Mouse (Mus musculus) telencephalon, adult 2 months (tissue): ENCODE results near the gene Zbtb32.

Source experiments
- DNase-seq: peaks from one replicate; pipeline ENCODE4 v3.0.0-alpha.2; 2011; ENCODE audit warnings: low read depth, low spot score

The Zbtb32 gene

DNA sequence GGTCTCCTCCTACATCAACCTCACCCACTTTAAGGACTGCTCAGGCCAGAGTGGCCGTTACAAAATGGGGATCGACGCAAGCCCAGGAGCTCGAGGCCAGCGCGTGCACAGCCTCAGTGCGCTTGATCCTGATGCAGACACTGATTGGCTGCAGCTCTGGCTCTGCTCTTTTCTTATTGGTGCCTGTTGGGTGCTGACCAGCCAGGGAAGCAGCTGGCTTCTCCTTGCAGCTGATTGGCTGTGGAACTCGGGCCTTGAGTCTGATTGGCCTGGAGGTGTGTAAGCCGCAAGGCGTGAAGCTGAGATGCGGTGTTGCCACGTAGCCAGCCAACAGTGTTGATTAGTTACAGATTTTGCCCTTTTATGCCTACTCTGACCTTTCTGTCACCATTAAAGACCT is at the start of gene Zbtb32:
Gene Zbtb32, minus strand, starts transcription at position 124 of the 400 bp plus-strand sequence.
- no peak for DNase-seq

DNA sequence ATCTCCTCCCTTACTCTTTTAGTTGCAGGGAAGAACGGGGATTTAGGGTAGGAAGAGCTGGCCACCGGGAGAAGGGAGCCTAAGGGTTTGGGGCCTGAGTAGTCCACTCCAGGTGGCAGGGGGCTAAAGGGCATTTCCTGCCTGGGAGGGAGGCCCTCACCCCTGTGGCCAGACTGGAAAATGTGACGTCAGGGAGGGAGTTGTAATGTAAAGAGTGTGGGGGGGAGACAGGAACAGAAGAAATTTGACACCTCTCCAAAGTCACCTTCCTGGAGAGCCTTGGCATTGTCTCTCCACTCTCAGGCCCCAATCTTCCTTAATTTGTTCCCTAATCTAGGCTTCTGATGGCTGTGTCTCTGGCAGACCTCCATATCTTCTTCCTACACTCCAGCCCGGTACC is 40.4 kb upstream of the Zbtb32 start:
- DNase-seq = no peak

DNA sequence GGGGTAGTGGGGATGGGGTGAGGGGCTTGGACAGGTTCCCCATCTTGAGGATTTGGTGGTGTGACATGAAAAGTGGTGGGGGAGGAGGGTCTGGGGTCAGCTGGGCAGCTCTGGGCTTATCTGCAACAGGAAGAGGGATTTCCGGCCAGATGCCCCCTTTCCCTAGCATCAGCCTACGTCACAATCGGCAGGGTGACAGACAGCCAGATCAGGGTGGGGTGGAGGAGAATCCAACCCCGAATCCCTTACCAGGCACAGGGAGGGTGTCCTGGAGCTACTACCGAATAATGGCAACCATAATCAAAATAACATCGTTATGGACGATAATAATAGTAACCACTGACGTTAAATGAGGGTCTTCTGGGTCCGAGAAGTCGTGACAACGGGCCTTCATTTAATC is 37.7 kb upstream of the Zbtb32 start:
- no peak for DNase-seq

DNA sequence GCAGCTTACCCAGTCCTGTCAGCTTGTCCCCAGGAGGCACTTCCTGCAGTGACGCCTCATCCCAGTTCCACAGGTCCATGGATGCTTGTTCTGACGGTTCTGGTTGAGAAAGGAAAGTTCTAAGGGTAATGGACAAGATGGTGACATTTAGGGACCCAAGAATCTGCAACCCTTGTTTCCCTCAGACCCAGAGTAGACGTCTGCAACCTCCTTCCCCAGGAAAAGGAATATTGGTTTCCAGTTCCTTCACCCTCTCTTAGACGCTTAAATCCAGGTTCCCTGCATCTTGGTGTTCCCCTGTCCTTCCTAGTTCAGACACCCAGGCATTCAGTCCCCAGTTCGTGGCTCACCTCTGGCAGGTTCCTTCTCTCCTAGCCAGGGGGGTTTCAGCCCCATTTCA is 37.0 kb upstream of the Zbtb32 start, which contains the start of gene Etv2:
Gene Etv2, minus strand, starts transcription at position 101 of the 400 bp plus-strand sequence.
- DNase-seq = no peak

DNA sequence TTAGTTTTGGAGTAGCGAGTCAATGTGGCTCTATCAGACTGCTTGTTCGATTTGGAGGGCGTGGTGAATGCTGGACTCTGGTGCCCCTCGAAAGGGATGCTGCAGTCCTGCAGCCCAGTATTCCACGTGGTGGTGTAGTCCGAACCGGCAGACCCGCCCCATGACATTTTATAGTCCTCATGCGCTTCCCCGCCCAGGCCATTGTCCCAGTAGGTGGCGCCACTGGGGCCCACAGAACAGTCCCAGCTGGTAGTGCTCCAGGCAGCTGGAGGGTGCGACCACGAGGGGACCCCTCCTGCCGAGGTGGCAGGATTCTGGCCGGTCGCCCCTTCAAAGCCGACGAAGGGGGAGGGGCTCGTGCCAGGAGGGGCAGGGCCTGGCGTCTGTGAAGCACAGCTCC is 35.9 kb upstream of the Zbtb32 start:
- no peak for DNase-seq

DNA sequence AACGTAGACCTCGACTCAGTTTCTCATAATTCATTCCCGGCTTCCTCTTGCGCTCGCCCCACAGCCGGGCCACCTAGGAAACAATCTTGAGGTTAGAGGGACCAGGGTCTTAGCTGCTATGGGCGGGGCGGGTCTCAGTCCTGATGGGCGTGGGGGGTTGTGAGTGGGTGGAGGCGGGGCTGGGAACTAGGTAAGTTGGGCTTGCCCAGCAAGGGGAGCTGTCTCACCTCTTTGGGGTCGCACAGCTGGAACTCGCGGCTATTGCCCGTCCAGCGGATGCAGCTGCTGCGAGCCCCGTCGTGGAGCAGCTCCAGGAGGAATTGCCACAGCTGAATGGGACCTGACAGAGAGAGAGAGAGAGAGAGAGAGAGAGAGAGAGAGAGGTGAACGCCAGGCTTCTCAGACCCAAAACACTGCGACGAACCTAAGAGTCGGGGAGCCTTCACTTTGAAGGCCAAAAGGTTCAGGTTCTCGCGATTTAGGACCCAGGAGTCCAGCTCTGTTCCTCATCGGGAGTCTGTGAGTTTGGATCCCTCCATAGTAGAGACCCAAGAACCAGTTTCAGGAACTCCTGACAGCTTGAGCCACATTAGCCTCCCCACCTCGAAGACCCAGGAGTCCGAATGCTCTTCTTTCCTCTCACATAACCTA is 35.2 kb upstream of the Zbtb32 start:
- no peak for DNase-seq

DNA sequence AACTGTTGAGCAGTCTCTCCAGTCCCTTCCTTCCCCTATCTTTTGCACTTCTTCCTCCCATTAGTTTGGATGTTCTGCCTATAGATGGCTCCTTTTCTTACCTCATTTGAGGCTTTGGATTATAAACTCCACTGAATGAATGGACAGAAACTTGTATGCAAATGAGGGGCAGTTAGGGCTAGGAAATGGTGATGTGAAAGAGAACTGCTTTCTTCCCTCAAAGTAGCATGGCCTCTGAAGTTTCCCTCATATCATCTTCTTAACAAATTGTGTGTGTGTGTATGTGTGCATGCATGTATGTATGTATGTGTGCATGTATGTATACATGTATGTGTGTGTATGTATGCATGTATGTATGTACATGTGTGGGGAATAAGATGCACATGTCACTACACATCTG is 30.3 kb upstream of the Zbtb32 start:
- no peak for DNase-seq

DNA sequence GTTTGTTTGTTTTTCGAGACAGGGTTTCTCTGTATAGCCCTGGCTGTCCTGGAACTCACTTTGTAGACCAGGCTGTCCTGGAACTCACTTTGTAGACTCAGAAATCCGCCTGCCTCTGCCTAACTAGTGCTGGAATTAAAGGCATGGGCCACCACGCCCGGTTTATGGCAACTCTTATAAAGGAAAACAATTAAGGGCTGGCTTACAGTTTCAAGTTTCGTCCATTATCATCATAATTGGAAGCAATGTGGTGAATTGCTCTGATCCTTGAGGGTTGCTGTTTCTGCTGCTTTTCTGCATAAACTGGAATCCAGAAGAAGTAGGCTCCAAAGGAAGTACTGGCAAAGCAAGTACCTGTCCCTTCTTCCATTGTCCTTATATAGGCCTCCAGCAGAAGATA is 27.9 kb upstream of the Zbtb32 start:
- no peak for DNase-seq

DNA sequence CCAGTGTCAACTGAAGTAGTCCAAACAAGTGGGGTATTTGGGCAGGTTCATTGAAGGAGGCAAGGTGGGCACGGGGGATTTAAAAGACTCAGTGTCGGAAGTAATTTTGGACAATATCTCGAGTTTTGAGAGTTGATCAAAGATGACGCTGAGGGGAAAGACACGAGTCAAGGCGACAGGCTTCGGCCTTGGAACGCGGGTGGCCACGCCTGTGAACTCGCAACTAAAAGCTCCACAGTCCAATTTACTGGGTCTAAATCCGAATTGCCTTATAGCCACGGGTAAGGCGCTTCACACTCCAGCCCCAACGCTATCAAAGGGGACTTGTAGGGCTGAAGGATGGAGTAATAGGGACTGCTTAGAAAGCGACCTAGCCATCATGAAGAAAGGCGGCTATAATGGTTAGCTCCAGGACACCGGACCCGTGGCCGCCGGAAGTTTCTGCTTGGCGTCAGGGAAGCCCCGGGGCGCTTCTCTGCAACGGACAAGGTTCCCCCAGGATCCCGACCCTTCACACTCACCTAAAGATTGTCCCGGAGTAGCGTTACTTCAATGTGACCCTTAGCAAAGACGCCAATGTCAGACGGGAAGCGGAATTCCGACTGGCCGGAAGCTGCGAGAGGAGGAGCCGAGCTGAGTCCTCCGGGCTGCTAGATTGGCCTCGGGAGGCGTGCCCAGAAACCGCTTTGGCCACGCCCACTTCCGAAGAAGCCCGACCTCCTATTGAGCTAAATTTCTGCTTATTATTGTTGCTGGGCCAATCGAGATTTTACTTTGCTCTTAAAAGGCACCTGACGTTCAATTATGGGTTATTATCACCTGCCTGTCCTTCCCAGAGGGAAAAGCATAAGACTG is 27.0 kb upstream of the Zbtb32 start, which contains the start of gene Cox6b1:
Gene Cox6b1, minus strand, starts transcription at position 622 of the 855 bp plus-strand sequence.
- peak; percentile 94 for DNase-seq

DNA sequence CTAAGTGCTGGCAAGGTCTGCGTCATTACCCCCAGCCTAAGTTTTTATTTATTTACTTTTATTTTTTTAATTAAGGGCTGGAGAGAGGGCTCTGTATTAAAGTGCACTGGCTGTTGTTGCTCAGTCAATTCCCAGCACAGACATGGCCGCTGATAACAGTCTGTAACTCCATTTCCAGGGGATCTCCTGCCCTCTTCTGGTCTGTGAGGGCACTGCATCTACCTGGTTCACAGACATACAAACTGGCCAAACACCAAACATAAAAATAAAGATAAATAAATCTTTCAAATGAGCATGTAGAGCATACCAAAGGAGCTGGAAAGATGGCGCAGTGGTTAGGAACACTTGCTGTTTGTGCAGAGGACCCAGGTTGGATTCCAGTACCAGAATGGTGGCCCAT is 20.5 kb upstream of the Zbtb32 start:
- no peak for DNase-seq

DNA sequence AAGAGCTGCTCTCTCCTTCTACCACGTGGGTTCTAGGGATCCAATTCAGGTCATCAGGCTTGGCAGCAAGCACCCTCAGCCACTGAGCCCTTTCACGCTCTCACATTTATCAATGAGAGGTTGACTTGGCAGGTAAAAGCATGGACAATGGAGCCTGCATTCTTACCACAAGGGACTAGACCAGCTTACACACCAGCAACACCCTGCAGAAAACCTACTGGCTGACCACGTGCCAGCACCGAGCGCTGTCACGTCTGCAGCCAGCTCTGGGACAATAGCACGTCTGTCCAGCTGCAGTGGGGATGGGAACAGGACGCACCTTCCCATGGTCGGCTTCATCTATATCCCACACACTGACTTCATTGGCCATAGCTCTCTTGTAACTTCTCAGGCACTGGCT is 19.9 kb upstream of the Zbtb32 start:
- no peak for DNase-seq

DNA sequence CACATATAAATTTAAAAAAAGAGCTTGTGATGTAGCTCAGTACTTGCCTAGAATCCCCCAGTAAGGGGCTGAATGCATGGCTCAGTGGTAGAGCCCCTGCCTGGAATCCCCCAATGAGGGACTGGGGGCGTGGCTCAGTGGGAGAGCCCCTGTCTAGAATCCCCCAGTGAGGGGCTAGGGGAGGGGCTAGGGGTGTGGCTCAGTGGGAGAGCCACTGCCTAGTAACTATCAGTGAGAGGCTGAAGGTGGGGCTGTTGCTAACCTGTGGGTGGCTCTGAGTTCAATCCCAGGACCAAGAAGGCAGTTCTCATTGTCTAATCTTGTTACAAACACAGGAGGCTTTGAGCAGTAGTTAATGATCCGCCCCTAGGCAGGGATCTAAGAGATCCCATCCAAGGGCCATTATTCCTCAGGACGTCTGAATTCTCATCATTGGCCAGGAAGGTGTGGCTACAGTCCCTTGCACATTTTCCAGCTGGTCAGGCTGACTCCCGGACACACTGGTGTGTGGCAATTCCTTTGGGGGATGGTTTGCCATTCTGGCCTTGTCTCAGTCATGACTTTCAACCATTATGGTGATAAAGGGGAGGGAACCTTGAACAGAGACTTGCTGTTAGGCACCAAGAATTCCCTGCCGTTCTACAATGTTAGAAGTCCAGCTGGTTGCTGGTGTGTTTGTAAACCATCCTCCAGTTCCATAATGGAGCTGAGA is 16.5 kb upstream of the Zbtb32 start:
- no peak for DNase-seq

DNA sequence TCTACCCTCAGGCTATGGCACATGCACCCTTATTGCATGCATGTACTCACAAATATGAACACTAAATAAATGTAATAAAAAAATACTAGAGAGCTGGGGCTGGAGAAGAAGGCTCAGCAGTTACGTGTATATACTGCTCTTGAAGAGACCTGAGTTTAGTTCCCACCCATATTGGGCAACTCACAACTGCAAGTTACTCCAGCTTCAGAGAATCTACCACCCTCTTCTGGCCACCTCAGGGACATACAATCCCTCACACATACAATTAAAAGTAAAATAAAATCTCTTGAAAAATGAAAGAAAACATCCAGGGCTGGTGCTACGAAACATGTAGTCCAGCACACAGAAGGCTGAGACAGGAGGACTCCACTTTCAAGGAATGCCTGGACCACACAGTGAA is 15.7 kb upstream of the Zbtb32 start:
- peak; percentile 21 for DNase-seq

DNA sequence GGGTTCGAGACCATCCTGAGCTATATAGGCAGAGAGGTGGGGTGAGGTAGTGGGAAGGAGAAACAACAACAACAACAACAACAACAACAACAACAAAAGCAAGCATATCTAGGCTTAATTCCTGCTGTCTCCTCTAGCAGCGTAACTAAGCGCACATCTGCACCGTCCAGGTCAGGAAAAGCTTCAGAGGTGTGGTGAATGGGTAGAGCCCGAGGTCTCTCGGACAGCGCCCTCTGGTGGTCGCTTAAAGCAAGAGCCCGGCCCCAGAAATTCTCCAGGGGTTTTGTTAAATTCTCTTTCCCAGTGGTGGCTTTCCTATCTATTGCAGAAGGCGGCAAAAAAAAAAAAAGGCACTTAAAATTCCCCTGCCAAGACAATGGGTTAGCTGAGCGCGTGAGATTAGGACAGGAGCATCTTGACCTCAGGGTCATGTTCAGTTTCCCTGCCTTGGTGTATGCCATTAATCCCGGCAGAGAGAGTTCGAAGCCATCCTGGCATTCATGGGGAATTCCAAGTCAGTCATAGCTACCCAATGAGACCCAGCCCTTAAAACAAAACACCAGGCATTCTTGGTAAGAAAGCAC is 14.9 kb upstream of the Zbtb32 start:
- no peak for DNase-seq

DNA sequence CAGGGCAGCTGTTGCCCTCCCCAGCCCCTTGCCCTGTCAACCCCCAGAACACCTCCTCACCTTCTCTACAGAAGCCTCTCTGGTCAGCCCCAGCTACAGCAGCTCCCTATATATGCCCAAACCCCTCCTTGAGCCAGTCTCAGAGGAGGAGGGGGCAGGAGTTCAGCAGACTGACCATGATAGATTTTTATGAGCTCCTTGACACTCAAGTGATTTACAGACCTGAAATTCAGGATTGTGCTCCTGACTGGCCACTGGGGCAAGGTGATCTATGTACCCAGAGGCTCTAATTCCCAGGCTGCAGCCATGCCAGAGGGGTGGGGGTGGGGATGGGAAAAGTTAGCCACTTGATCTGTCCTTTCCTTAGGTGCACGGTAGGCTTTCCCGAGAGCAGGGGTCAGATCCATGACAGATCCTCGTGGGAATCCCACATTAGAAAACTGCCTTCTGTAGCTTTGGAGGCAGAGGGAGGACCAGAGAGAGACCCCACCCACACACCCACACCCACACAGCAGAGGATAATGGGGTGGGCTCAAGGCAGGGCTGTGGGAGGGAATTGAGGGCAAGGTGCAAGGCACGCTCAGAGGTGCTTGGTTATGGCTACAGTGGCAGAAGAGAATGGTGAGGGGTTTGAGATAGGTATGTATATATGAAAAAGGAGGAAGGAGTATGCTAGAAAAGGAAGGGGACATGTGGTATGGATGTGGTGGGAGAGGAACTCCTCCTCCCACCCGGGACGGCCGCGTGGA is 14.1 kb upstream of the Zbtb32 start, which contains the start of gene Upk1a:
Gene Upk1a, minus strand, starts transcription at position 194 of the 749 bp plus-strand sequence.
- DNase-seq = no peak

DNA sequence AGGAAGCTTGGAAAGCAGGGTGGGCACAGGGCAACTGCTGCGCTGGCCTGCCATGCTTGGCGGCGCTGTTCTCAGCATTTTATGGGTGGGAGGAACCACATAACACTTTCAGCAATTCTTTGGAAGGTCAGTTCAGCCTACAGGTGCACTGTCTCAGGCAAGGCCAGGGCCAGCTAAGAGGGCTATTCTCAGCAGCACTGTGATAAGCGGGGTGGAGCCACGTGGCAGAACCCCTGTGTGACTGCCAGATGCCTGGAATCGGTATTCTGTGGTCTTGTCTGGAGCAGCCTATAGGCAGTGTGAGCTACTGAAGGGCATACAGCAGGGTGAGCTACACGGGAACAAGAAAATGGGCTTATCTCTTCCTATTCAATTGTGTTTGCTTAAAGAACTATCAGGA is 11.3 kb upstream of the Zbtb32 start:
- DNase-seq = no peak

DNA sequence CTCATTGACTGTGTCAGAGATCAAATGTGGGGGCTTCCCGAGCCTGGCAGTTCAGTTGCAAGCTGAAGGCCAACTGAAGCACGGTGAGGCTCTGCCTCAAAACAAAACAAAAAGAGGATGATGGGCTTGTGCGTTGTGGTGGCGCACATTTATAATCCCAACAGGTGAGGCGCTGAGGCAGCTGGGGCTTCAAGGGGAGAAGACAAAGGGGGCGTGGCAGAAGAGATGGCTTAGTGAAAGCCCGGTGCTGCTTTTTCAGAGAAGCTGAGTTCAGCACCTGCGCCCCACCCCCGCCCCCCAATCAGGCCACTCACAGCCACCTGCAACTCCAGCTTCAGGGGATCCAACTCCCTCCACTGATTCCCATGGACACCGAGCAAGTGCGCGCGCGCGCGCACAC is 9.8 kb upstream of the Zbtb32 start:
- no peak for DNase-seq

DNA sequence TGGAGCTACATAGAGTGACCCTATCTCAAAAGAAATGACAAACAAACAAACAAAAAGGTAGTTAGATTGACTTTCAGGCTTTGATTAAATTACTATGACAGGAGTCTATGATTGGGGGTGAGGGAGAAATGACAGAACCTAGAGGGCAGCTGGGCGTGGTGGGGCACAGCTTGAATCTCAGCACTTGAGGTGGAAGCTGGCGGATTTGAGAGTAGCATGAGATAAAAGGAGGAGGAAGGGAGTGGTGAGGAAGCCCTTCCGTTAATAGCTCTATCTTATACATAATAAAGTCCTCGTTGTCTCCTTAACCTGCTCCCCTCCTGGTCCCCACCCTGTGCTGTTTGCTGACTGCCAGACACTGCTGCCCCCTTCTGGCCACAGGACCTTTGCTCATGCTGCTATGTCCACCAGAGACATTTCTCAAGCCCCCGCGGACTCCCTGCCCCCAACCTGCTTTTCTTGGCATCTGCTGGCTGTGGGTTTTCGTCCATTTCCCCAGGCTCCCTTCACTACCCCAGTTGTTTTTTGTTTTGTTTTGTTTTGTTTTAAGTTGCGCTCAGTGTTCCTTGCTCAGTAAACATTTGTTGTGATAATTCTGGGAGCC is 9.1 kb upstream of the Zbtb32 start:
- no peak for DNase-seq

DNA sequence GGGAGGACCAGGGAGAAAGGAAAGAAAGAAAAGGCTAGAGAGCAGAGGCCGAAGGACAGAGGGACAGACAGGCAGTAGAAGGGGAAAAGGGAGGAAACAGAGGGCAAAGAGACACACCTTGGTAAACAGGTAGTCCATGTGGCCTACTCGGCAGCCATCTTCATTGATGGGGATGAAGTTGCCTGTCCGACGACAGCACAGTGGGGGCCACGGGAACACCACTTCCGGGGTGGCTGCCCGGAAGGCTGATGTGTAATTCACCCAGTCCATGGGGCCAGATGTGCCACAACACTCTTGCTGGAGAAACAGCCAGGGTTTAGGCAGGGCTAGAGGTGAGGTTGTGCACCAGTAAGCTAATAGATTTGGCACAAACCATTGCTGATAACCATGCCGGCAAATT is 6.2 kb upstream of the Zbtb32 start:
- no peak for DNase-seq

DNA sequence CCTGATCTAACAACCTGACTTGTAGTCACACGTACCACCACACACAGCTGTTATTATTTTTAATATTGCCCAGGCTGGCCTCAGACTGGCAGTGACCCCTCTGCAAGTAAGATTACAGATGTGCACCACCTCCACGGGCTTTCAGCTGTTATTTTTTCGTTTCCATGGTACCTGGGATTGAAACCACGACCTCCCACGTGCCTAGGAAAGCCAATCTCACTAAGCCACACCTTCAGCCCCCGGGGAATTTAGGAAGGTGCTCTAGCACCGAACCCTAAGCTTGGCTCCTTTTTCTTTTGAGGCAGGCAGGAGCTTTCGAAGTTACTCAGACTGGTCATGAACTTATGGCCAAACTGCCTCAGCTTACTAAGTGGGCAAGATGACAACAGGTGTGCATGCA is 5.7 kb upstream of the Zbtb32 start:
- DNase-seq = no peak

DNA sequence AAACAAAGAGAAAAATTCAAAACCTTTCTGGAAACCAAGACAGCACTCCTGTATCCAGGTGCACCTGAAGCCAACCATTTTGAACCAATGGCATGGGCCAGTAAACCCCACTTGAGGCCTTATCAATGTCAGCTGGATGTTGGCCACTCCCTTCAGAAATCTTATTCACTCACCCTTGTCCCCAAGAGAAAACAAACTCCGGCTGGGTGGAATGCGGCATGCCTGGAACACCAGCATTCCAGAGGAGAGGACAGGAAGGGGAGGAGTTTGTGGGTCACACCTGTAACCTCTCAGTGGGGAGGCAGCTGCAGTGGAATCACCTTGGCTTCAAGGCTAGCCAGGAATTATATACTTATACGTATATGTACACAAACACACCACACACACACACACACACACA is 3.9 kb upstream of the Zbtb32 start:
- no peak for DNase-seq
